Mouse (Mus musculus) embryonic facial prominence, embryonic 15.5 days (tissue): ENCODE data around the gene Srrm4. TPM values are rescaled to one million over a fixed set of nuclear protein-coding genes. Genes with fewer than 3 reads are reported as not detected.

Experiments used
- ATAC-seq: fragments of 200-750 bp; cut with Nextera tagmentation; 2 replicates; pipeline ENCODE4 v1.8.0; 2017; ENCODE audit warnings: low read depth, moderate TSS enrichment; ENCODE audit not compliant: insufficient number of reproducible peaks, low FRiP score, low TSS enrichment
- H3K27ac ChIP-seq: fragments of 300-500 bp; sonication (generic); replicated peaks from 2 replicates; pipeline ENCODE4 v1.5.1; 2015; ENCODE audit warnings: mild to moderate bottlenecking, inconsistent platforms
- H3K27me3 ChIP-seq: fragments of 300-500 bp; sonication (generic); 2 replicates; pipeline ENCODE4 v1.6.1; 2015; ENCODE audit warnings: inconsistent platforms
- H3K36me3 ChIP-seq: fragments of 300-500 bp; sonication (generic); 2 replicates; pipeline ENCODE4 v1.6.1; 2015; ENCODE audit warnings: mild to moderate bottlenecking, inconsistent platforms
- H3K4me1 ChIP-seq: fragments of 300-500 bp; sonication (generic); 2 replicates; pipeline ENCODE4 v1.6.1; 2015; ENCODE audit warnings: inconsistent platforms
- H3K4me2 ChIP-seq: fragments of 300-500 bp; sonication (generic); replicated peaks from 2 replicates; pipeline ENCODE4 v1.6.1; 2015; ENCODE audit warnings: mild to moderate bottlenecking, inconsistent platforms
- H3K4me3 ChIP-seq: fragments of 300-500 bp; sonication (generic); replicated peaks from 2 replicates; pipeline ENCODE4 v1.5.1; 2015; ENCODE audit warnings: mild to moderate bottlenecking, inconsistent platforms
- H3K9ac ChIP-seq: fragments of 300-500 bp; sonication (generic); 2 replicates; pipeline ENCODE4 v1.6.1; 2015; ENCODE audit warnings: inconsistent platforms
- H3K9me3 ChIP-seq: fragments of 300-500 bp; sonication (generic); replicated peaks from 2 replicates; pipeline ENCODE4 v1.6.1; 2016; ENCODE audit warnings: inconsistent platforms
- WGBS: fragments of 180-500 bp; shearing (Covaris S2); methylation state at CpG from one replicate; pipeline ENCODE4 v1.1.7; 2015; 5-methylcytosine and 5-hydroxymethylcytosine counted together
- polyA plus RNA-seq: library from polyadenylated mRNA; unstranded; fragments of >200 nt; fragmentation: Nextera tagmentation; extraction: Ambion mirVana; gene quantifications from 2 replicates; pipeline ENCODE4 v1.2.1, GENCODE M21; 2015

Srrm4 gene
- polyA plus RNA-seq, 1 experiment from 2014 or later: 1.0 TPM

GRCm38 (mm10) chr5:116450901-116451300 lies 140.7 kb downstream of the Srrm4 start:
- Histone ChIP-seq H3K4me2 (no peak overlapping the region), H3K4me1 (peaks cover 13% of the 10 kb centered on the region), H3K4me3 (no peak overlapping the region), H3K27me3 (0 out of 2 replicates have a peak, but pooled peaks cover 4% of the 10 kb centered on the region), H3K9me3 (no peaks in the 10 kb centered on the region), H3K27ac (no peak overlapping the region), H3K9ac (no peak overlapping the region), H3K36me3 (no peaks in the 10 kb centered on the region)
- WGBS: 85% methylated on average over 8 of the region's 8 CpGs
- no peak for ATAC-seq

- no peak overlapping the region for H3K4me2 ChIP-seq
- H3K4me3 ChIP-seq: no peak overlapping the region
- no peak for ATAC-seq
- H3K9me3 ChIP-seq: no peaks in the 10 kb centered on the region
- H3K9ac ChIP-seq: no peak overlapping the region
- no peaks in the 10 kb centered on the region for H3K36me3 ChIP-seq
- 53% methylated on average over 8 of the region's 8 CpGs for WGBS
- H3K4me1 ChIP-seq: peaks cover 13% of the 10 kb centered on the region
- no peak overlapping the region for H3K27ac ChIP-seq
- H3K27me3 ChIP-seq: 0 out of 2 replicates have a peak, but pooled peaks cover 4% of the 10 kb centered on the region
Observed at GRCm38 (mm10) chr5:116449522-116450225, 141.9 kb downstream of the Srrm4 start.

- WGBS: 4% methylated on average over 10 of the region's 11 CpGs
- H3K36me3 ChIP-seq: no peaks in the 10 kb centered on the region
- 0 out of 2 replicates have a peak, but pooled peaks cover 4% of the 10 kb centered on the region for H3K27me3 ChIP-seq
- 0 out of 2 replicates have a peak overlapping the region, but pooled peaks have one; percentile 17 for H3K27ac ChIP-seq
- no peak overlapping the region for H3K9ac ChIP-seq
- no peak for ATAC-seq
- H3K4me2 ChIP-seq: peak overlapping the region; percentile 36
- H3K4me1 ChIP-seq: peaks cover 13% of the 10 kb centered on the region
- peak overlapping the region; percentile 23; the same call in 1 of the 2 replicates for H3K4me3 ChIP-seq
- no peaks in the 10 kb centered on the region for H3K9me3 ChIP-seq
Observed at GRCm38 (mm10) chr5:116448409-116449191, 143.0 kb downstream of the Srrm4 start.

GRCm38 (mm10) chr5:116447821-116448350 lies 143.7 kb downstream of the Srrm4 start:
- H3K36me3 ChIP-seq: no peaks in the 10 kb centered on the region
- ATAC-seq: no peak
- peak overlapping the region; percentile 23 for H3K4me3 ChIP-seq
- H3K4me2 ChIP-seq: peak overlapping the region; percentile 36
- H3K9me3 ChIP-seq: no peaks in the 10 kb centered on the region
- 35% methylated on average over 11 of the region's 11 CpGs for WGBS
- H3K27me3 ChIP-seq: 0 out of 2 replicates have a peak, but pooled peaks cover 6% of the 10 kb centered on the region
- H3K4me1 ChIP-seq: peaks cover 8% of the 10 kb centered on the region
- H3K27ac ChIP-seq: 0 out of 2 replicates have a peak overlapping the region, but pooled peaks have one; percentile 17
- H3K9ac ChIP-seq: no peak overlapping the region

GRCm38 (mm10) chr5:116446552-116446951 lies 145.1 kb downstream of the Srrm4 start:
- Histone ChIP-seq H3K9me3 (no peaks in the 10 kb centered on the region), H3K9ac (no peak overlapping the region), H3K27ac (no peak overlapping the region), H3K4me2 (peak overlapping the region; percentile 27; the same call in 1 of the 2 replicates), H3K36me3 (no peaks in the 10 kb centered on the region), H3K27me3 (0 out of 2 replicates have a peak, but pooled peaks cover 6% of the 10 kb centered on the region), H3K4me1 (peaks cover 8% of the 10 kb centered on the region), H3K4me3 (no peak overlapping the region)
- no peak for ATAC-seq
- WGBS: 42% methylated on average over 23 of the region's 23 CpGs

- no peak for ATAC-seq
- Histone ChIP-seq H3K4me3 (no peak overlapping the region), H3K9ac (no peak overlapping the region), H3K36me3 (no peaks in the 10 kb centered on the region), H3K27ac (no peak overlapping the region), H3K4me1 (peaks cover 8% of the 10 kb centered on the region), H3K27me3 (0 out of 2 replicates have a peak, but pooled peaks cover 6% of the 10 kb centered on the region), H3K9me3 (no peaks in the 10 kb centered on the region), H3K4me2 (no peak overlapping the region)
- WGBS: 50% methylated on average over 10 of the region's 10 CpGs
Observed at GRCm38 (mm10) chr5:116445634-116446367, 145.8 kb downstream of the Srrm4 start.

- no peak for ATAC-seq
- Histone ChIP-seq H3K9ac (no peak overlapping the region), H3K4me2 (no peak overlapping the region), H3K27ac (no peak overlapping the region), H3K4me3 (no peak overlapping the region), H3K36me3 (no peaks in the 10 kb centered on the region), H3K4me1 (peaks cover 8% of the 10 kb centered on the region), H3K27me3 (0 out of 2 replicates have a peak, but pooled peaks cover 5% of the 10 kb centered on the region), H3K9me3 (no peaks in the 10 kb centered on the region)
- WGBS: 62% methylated on average over 27 of the region's 27 CpGs
Observed at GRCm38 (mm10) chr5:116444517-116444916, 147.1 kb downstream of the Srrm4 start.

GRCm38 (mm10) chr5:116443459-116443940 lies 148.1 kb downstream of the Srrm4 start:
- H3K27me3 ChIP-seq: 0 out of 2 replicates have a peak, but pooled peaks cover 2% of the 10 kb centered on the region
- no peak overlapping the region for H3K4me2 ChIP-seq
- H3K36me3 ChIP-seq: no peaks in the 10 kb centered on the region
- peaks cover 8% of the 10 kb centered on the region for H3K4me1 ChIP-seq
- H3K9me3 ChIP-seq: no peaks in the 10 kb centered on the region
- H3K27ac ChIP-seq: no peak overlapping the region
- no peak overlapping the region for H3K9ac ChIP-seq
- ATAC-seq: peak; percentile 52; the same call in 1 of the 2 replicates
- no peak overlapping the region for H3K4me3 ChIP-seq
- WGBS: 56% methylated on average over 8 of the region's 8 CpGs

GRCm38 (mm10) chr5:116442697-116443458 lies 148.7 kb downstream of the Srrm4 start:
- peaks cover 2% of the 10 kb centered on the region for H3K4me1 ChIP-seq
- no peak overlapping the region for H3K9ac ChIP-seq
- no peak overlapping the region for H3K4me2 ChIP-seq
- no peaks in the 10 kb centered on the region for H3K36me3 ChIP-seq
- H3K4me3 ChIP-seq: no peak overlapping the region
- 49% methylated on average over 7 of the region's 7 CpGs for WGBS
- 0 out of 2 replicates have a peak, but pooled peaks cover 2% of the 10 kb centered on the region for H3K27me3 ChIP-seq
- no peak for ATAC-seq
- no peak overlapping the region; the same call in 1 of the 2 replicates for H3K27ac ChIP-seq
- no peaks in the 10 kb centered on the region for H3K9me3 ChIP-seq

GRCm38 (mm10) chr5:116440251-116440650 lies 151.4 kb downstream of the Srrm4 start:
- H3K9ac ChIP-seq: no peak overlapping the region
- no peaks in the 10 kb centered on the region for H3K36me3 ChIP-seq
- 0 out of 2 replicates have a peak, but pooled peaks cover 2% of the 10 kb centered on the region for H3K27me3 ChIP-seq
- H3K9me3 ChIP-seq: no peaks in the 10 kb centered on the region
- H3K4me1 ChIP-seq: no peaks in the 10 kb centered on the region; the same call in 1 of the 2 replicates
- H3K27ac ChIP-seq: no peak overlapping the region
- ATAC-seq: no peak
- no peak overlapping the region for H3K4me3 ChIP-seq
- no peak overlapping the region for H3K4me2 ChIP-seq
- WGBS: 68% methylated on average over 4 of the region's 4 CpGs
